ENCODE assay signal across 9 mouse cellular contexts in the genomic region with DNA sequence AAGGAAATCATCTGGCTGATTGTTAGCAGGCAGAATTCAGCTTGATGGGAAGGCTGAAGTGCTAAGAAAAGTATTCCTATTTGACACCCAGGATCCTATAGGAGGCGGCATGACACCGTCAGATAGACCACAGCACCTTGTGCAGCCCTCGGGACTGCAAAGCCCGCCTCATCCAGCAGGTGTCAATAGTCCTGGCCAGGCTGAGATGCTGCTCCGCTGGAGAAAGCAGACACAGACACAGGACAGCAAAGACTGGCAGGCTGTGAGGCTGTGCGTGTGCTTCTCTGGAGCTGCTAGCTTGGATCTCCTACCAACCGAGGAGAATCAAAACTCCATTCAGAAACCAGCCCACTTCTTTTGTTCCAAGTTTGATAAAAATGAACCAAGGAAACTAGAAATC.
DNase-seq lines count a peak whose midpoint lies in the region; ATAC-seq and TF ChIP-seq lines count a peak whose summit lies in the region.
"Had no signal": no experiment of that assay in that cellular context is flagged by ENCODE, and none has a peak within 500 bp of the region (broad histone marks: within the 10 kb centered on the region; RNA-seq: fewer than 3 reads in every experiment).

No protein-coding gene starts in this region.

- H3K36me3 ChIP-seq in CH12.LX (replicated peaks in 1 of 2; ENCODE audit: control insufficient read depth in 1 of 2, insufficient read depth in 1 of 2, low read length in 1 of 2): no peaks in the 10 kb centered on the region
- H3K36me3 ChIP-seq in forebrain, embryonic 14.5 days (ENCODE audit: control insufficient read depth, insufficient read depth, low read length): no peaks in the 10 kb centered on the region
- H3K36me3 ChIP-seq in liver, embryonic 14.5 days (replicated peaks; ENCODE audit: control insufficient read depth, insufficient read depth, low read depth): no peaks in the 10 kb centered on the region
- no peaks in the 10 kb centered on the region for H3K36me3 ChIP-seq in neural tube, embryonic 12.5 days
- H3K36me3 ChIP-seq in stomach, embryonic 16.5 days (ENCODE audit: control insufficient read depth, insufficient read depth, low read length): no peaks in the 10 kb centered on the region

- peak; percentile 51 for TF ChIP-seq POLR2A in CH12.LX (IDR thresholded peaks at IDR 0.05; ENCODE audit: low read depth, low read length)

- 1% methylated on average over 7 of the region's 7 CpGs for WGBS in forebrain, embryonic 14.5 days
- WGBS in liver, embryonic 14.5 days (ENCODE audit: insufficient replicate concordance): 2% methylated on average over 7 of the region's 7 CpGs
- WGBS in neural tube, embryonic 12.5 days: 0% methylated on average over 7 of the region's 7 CpGs
- WGBS in stomach, embryonic 16.5 days: 4% methylated on average over 7 of the region's 7 CpGs

- intact Hi-C loops in heart, postnatal 14 days (cut with DNase I): loop anchor here (1.0 to 5.0 kb wide), 3 partner anchors 309 to 862 kb away; a partner anchor contains a TSS

- peak; percentile 70 to 100 for TF ChIP-seq CTCF in CH12.LX (conservative IDR thresholded peaks at IDR 0.05 in 1 of 2, IDR thresholded peaks at IDR 0.05 in 1 of 2; ENCODE audit: low read depth in 2 of 2, low read length in 2 of 2)
- TF ChIP-seq CTCF in liver, embryonic 14.5 days (IDR thresholded peaks at IDR 0.05; ENCODE audit: low read depth): peak; percentile 89

- H3K27me3 ChIP-seq in CH12.LX (replicated peaks): no peaks in the 10 kb centered on the region
- peaks cover 27% of the 10 kb centered on the region for H3K27me3 ChIP-seq in forebrain, embryonic 14.5 days (replicated peaks; ENCODE audit: control insufficient read depth, insufficient read depth, low read length)
- H3K27me3 ChIP-seq in liver, embryonic 14.5 days (ENCODE audit: control insufficient read depth, insufficient read depth, low read length): no peaks in the 10 kb centered on the region
- H3K27me3 ChIP-seq in neural tube, embryonic 12.5 days (replicated peaks): peaks cover 42% of the 10 kb centered on the region
- H3K27me3 ChIP-seq in stomach, embryonic 16.5 days (ENCODE audit: control insufficient read depth, insufficient read depth, low read length): no peaks in the 10 kb centered on the region; the same call in 1 of the 2 replicates

- TF ChIP-seq EP300 in CH12.LX (IDR thresholded peaks at IDR 0.05; ENCODE audit: low read length): no peak
- TF ChIP-seq EP300 in liver, embryonic 14.5 days (IDR thresholded peaks at IDR 0.05; ENCODE audit: low read depth): no peak

- DNase-seq in CH12.LX (ENCODE audit: extremely low read depth): peak; percentile 91
- DNase-seq in forebrain, embryonic 14.5 days (ENCODE audit: low spot score): peak; percentile 92
- DNase-seq in heart, postnatal 14 days: peak; percentile 68 to 84
- DNase-seq in kidney, postnatal 4 days: peak; percentile 88 to 91
- DNase-seq in liver, embryonic 14.5 days (ENCODE audit: low read depth in 3 of 3, low spot score in 3 of 3): peak; percentile 22 to 29 (median 23)

- H3K4me1 ChIP-seq in CH12.LX (ENCODE audit: control insufficient read depth in 1 of 2, insufficient read depth in 2 of 2): peaks cover 7 to 23% of the 10 kb centered on the region in 2 experiments
- H3K4me1 ChIP-seq in forebrain, embryonic 14.5 days (ENCODE audit: control insufficient read depth, insufficient read depth, low read length): peaks cover 15% of the 10 kb centered on the region
- H3K4me1 ChIP-seq in liver, embryonic 14.5 days (replicated peaks; ENCODE audit: control insufficient read depth in 2 of 2, insufficient read depth in 2 of 2, low read length in 1 of 2): 0 out of 4 replicates have a peak, but pooled peaks cover 0 to 2% of the 10 kb centered on the region in 2 experiments
- H3K4me1 ChIP-seq in neural tube, embryonic 12.5 days: peaks cover 14% of the 10 kb centered on the region
- peaks cover 6% of the 10 kb centered on the region; the same call in 1 of the 2 replicates for H3K4me1 ChIP-seq in stomach, embryonic 16.5 days (ENCODE audit: control insufficient read depth, insufficient read depth, low read length)

- dilution Hi-C loops in CH12.LX (cut with MboI; ENCODE audit: extremely low pct_ligation_motif_present, extremely low pct_unique_long_range_greater_than_20kb, low sequenced_read_pairs): no loop called here

- no peaks in the 10 kb centered on the region for H3K9me3 ChIP-seq in CH12.LX (replicated peaks; ENCODE audit: low read length)
- no peaks in the 10 kb centered on the region for H3K9me3 ChIP-seq in forebrain, embryonic 14.5 days (replicated peaks; ENCODE audit: control insufficient read depth, low read length)
- H3K9me3 ChIP-seq in liver, embryonic 14.5 days (ENCODE audit: control insufficient read depth, low read length): no peaks in the 10 kb centered on the region
- no peaks in the 10 kb centered on the region for H3K9me3 ChIP-seq in neural tube, embryonic 12.5 days
- no peaks in the 10 kb centered on the region for H3K9me3 ChIP-seq in stomach, embryonic 16.5 days (replicated peaks; ENCODE audit: control insufficient read depth, low read length)

- in situ Hi-C loops in CH12.LX (cut with MboI; ENCODE audit: low pct_ligation_motif_present, low pct_unique_long_range_greater_than_20kb, low sequenced_read_pairs): loop anchor here (5.0 to 25.0 kb wide), 3 partner anchors 181 to 869 kb away; a partner anchor contains a TSS

- no peak overlapping the region for H3K9ac ChIP-seq in CH12.LX (ENCODE audit: insufficient read depth, low read depth)
- H3K9ac ChIP-seq in forebrain, embryonic 14.5 days (ENCODE audit: low read length): no peak overlapping the region
- no peak overlapping the region for H3K9ac ChIP-seq in liver, embryonic 14.5 days (replicated peaks)
- H3K9ac ChIP-seq in neural tube, embryonic 12.5 days: no peak overlapping the region
- H3K9ac ChIP-seq in stomach, embryonic 16.5 days (ENCODE audit: low read length): no peak overlapping the region

- ATAC-seq in cerebellum, adult (ENCODE audit: insufficient number of reproducible peaks, low FRiP score, low TSS enrichment): peak; percentile 98
- ATAC-seq in forebrain, embryonic 14.5 days: peak; percentile 87
- ATAC-seq in liver, embryonic 14.5 days (ENCODE audit: insufficient read depth): peak; percentile 72
- ATAC-seq in neural tube, embryonic 12.5 days (ENCODE audit: low FRiP score, low read depth): peak; percentile 87
- peak; percentile 90 for ATAC-seq in stomach, embryonic 16.5 days (ENCODE audit: insufficient read depth, low FRiP score)

- TF ChIP-seq RAD21 in CH12.LX (IDR thresholded peaks at IDR 0.05; ENCODE audit: low read depth, low read length): no peak; the same call in none of the 2 replicates

- H3K4me2 ChIP-seq in CH12.LX (ENCODE audit: insufficient read depth, low read depth, poor library complexity, severe bottlenecking): peak overlapping the region; percentile 27; the same call in 1 of the 2 replicates
- H3K4me2 ChIP-seq in forebrain, embryonic 14.5 days (ENCODE audit: low read length): no peak overlapping the region
- H3K4me2 ChIP-seq in liver, embryonic 14.5 days (ENCODE audit: low read depth): no peak overlapping the region
- H3K4me2 ChIP-seq in neural tube, embryonic 12.5 days (replicated peaks): no peak overlapping the region
- H3K4me2 ChIP-seq in stomach, embryonic 16.5 days (ENCODE audit: low read depth, low read length): no peak overlapping the region

- H3K79me2 ChIP-seq in CH12.LX (replicated peaks; ENCODE audit: control insufficient read depth, extremely low read depth, insufficient read depth, poor library complexity, severe bottlenecking): no peaks in the 10 kb centered on the region

- no peak overlapping the region for H3K4me3 ChIP-seq in CH12.LX (replicated peaks in 1 of 3; ENCODE audit: low read depth in 2 of 3, low read length in 2 of 3, poor library complexity in 1 of 3)
- H3K4me3 ChIP-seq in forebrain, embryonic 14.5 days (ENCODE audit: low read depth, low read length): no peak overlapping the region
- no peak overlapping the region for H3K4me3 ChIP-seq in liver, embryonic 14.5 days (ENCODE audit: insufficient read depth in 1 of 2, low read depth in 2 of 2, low read length in 2 of 2)
- no peak overlapping the region for H3K4me3 ChIP-seq in neural tube, embryonic 12.5 days
- H3K4me3 ChIP-seq in stomach, embryonic 16.5 days (replicated peaks; ENCODE audit: low read length): no peak overlapping the region
- H3K4me3 ChIP-seq: erythroblast, embryonic 14.5 days had no signal

- H3K27ac ChIP-seq in CH12.LX (ENCODE audit: insufficient read depth, low read depth): no peak overlapping the region
- no peak overlapping the region for H3K27ac ChIP-seq in forebrain, embryonic 14.5 days (ENCODE audit: low read depth, low read length)
- no peak overlapping the region for H3K27ac ChIP-seq in liver, embryonic 14.5 days
- no peak overlapping the region for H3K27ac ChIP-seq in neural tube, embryonic 12.5 days
- H3K27ac ChIP-seq in stomach, embryonic 16.5 days (ENCODE audit: low read length): no peak overlapping the region

TF ChIP-seq in CH12.LX, 34 proteins besides CTCF, POLR2A, EP300 and RAD21 (continues in another document):
- TF ChIP-seq HCFC1 (IDR thresholded peaks at IDR 0.05; ENCODE audit: low read depth, low read length): peak; percentile 39
- no peak for TF ChIP-seq USF2 (conservative IDR thresholded peaks at IDR 0.05; ENCODE audit: low read depth, low read length)
- peak; percentile 22; the same call in 1 of the 2 replicates for TF ChIP-seq MAX (IDR thresholded peaks at IDR 0.05; ENCODE audit: low read length)
- TF ChIP-seq SIN3A (IDR thresholded peaks at IDR 0.05; ENCODE audit: low read length): no peak
- TF ChIP-seq ZMIZ1 (IDR thresholded peaks at IDR 0.05; ENCODE audit: low read depth, low read length): no peak
- TF ChIP-seq MEF2A (IDR thresholded peaks at IDR 0.05; ENCODE audit: borderline replicate concordance, low read depth, low read length): 0 out of 2 replicates have a peak, but pooled peaks have one; percentile 38
- TF ChIP-seq JUN (IDR thresholded peaks at IDR 0.05; ENCODE audit: insufficient read depth, low read depth, low read length): no peak
- TF ChIP-seq TBP (conservative IDR thresholded peaks at IDR 0.05; ENCODE audit: low read depth, low read length): 0 out of 2 replicates have a peak, but pooled peaks have one; percentile 62
- TF ChIP-seq USF1 (IDR thresholded peaks at IDR 0.05; ENCODE audit: low read depth, low read length): no peak
- TF ChIP-seq ETS1 (conservative IDR thresholded peaks at IDR 0.05; ENCODE audit: low read depth, low read length): no peak
- TF ChIP-seq MYC (IDR thresholded peaks at IDR 0.05; ENCODE audit: low read depth, low read length): 0 out of 2 replicates have a peak, but pooled peaks have one; percentile 14
- TF ChIP-seq MXI1 (IDR thresholded peaks at IDR 0.05; ENCODE audit: low read depth, low read length): no peak
- no peak for TF ChIP-seq GABPA (IDR thresholded peaks at IDR 0.05; ENCODE audit: insufficient replicate concordance, low read depth, low read length)
- no peak for TF ChIP-seq E2F4 (IDR thresholded peaks at IDR 0.05; ENCODE audit: insufficient replicate concordance, low read depth, low read length)
- TF ChIP-seq UBTF (IDR thresholded peaks at IDR 0.05; ENCODE audit: low read depth, low read length): no peak
- TF ChIP-seq NRF1 (IDR thresholded peaks at IDR 0.05; ENCODE audit: low read depth, low read length): peak; percentile 31; the same call in 1 of the 2 replicates

Comparison
In these comparisons a context has a peak if more than half of its experiments do, and no peak if none do; other contexts are left out.
1. DNase-seq: peak in every context shown above with its lines; median percentile 92 in forebrain, embryonic 14.5 days; 91 in CH12.LX; 90 in kidney, postnatal 4 days; 76 in heart, postnatal 14 days; 23 in liver, embryonic 14.5 days.